Mouse (Mus musculus): Measurements from ENCODE around the gene Tmem245.

Gene Tmem245

GRCm38 (mm10) chr4:56946641-56947640 is at the start of gene Tmem245:
Gene Tmem245 (minus strand): TSS chr4:56947437.
- peak; percentile 95 for DNase-seq

DNA sequence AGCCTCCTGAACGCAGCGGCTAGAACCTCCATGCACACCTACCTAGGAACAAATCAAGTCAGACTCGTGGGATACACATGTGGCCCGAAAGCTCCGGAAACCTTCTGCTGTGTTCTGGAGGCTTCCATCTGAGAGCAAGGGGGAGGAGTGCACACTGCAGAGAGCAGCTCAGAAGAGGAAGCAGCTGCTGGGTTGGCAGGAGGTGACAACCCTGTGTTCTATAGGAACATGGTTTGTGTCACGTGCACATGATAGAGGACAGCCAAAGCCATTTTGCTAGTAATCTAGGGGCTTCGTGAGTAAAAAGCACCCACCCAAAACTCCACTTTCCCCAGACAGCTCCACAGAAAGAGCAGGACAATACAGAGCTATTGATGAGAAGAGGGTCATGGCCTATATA is 46.1 kb upstream of the Tmem245 start:
- peak; percentile 44 for DNase-seq

DNA sequence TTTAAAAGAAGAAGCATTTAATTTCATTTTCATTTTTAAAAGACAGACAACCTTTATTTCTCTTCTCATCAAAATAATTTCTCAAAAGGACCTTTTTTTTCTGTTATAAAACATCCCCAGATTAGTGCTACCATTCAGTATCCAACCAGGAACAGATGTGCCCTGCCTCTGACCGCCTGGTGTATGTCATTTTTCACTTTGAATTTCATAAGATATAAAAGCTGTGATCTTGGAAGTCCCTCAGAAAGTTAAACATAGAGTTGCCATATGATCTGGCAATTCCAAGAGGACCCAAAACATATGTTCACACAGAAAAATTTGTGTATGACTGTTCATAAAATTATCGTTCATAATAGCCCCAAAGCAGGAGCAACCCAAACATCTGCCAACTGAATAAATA is 44.7 kb upstream of the Tmem245 start:
- DNase-seq, result no peak

DNA sequence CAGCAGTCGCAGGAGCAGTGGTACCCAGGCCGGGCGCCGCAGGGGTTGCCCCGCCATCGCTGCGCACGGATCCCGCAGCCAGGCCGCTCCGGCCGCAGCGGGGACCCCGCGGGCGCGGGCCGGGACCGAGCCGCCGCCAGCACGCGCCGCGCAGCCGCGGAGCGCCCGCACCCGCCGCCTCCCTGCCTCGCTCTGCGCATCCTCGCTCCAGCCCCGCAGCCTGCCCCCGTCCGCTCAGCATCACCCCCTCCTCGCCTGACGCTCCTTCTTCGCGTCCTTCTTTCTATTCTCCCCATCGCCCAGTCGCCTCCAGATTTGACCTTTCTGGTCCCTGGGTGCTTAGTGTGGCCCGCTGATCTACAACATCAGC is 43.0 kb upstream of the Tmem245 start, which contains the start of gene Frrs1l:
Gene Frrs1l, minus strand, starts transcription at position 177 of the 370 bp plus-strand sequence.
- peak; percentile 36 for DNase-seq

- DNase-seq, result no peak
Observed at GRCm38 (mm10) chr4:56989431-56990214, 42.4 kb upstream of the Tmem245 start.

DNA sequence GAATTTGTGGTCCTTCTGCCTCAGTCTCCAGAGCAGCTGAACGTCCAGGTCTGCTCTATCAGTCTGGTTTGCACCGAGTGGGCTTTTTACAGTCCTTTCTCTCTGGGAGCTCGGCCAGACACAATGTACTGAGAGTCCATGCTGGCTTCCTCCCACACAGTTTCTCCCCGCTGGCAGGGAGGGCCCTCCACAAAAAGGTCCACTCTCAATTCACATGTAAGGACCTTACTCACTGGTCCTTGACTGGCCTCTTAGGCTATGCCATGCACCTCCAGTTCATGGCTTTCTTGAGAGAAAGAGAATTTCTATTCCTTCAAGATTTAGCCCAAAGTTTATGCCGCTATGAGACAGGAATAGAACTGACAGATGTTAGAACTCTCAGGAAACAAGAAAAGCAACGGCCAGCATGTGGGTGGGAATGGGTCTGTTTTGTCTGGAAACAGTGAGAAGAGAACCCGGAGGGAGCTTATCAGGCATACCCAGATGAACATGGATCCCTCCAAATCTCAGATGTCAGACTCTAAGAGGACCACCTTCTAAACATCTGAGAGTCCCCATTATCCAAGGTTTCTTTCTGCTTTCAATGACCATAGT is 18.4 kb upstream of the Tmem245 start:
- no peak for DNase-seq

DNA sequence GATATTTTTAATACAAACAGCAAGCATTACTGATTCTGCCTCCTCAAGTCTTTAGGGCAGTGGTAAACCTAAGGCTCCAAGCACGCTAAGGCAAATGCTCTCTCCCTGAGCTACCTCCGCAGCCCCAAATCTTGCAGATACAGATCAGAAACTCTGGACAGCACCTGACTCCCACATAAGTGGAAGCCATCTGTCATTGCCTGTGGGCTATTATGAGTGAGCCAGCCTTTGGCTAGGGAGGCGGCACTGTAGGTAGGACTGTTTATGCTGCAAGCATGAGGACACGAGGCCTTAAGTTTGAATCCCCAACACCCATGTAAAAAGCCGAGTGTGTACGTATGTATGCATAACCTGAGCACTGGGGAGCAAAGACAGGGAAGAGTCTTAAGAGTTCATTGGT is 16.4 kb upstream of the Tmem245 start:
- DNase-seq, result no peak

- no peak for DNase-seq
Observed at GRCm38 (mm10) chr4:56961320-56961925, 14.2 kb upstream of the Tmem245 start.

GRCm38 (mm10) chr4:56957518-56957917 is 10.3 kb upstream of the Tmem245 start:
- DNase-seq, result no peak

DNA sequence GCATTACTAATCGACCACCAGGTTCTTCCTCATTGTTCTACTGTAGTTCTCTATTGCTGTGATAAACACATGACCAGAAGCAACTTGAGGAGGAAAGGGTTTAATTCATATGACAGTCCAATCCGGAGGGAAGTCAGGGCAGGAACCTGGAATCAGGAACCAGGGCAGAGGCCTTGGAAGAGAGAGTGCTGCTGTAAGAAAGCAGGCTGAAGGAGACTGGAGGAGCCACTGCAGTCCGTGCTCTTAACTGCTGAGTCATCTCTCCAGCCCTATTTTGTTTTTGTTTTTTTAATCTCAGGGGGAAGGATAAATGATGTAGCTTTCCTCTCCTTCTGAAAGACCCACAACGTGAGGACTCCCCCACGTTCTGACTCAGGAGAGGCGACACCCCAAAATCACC is 6.0 kb upstream of the Tmem245 start:
- DNase-seq, result no peak

DNA sequence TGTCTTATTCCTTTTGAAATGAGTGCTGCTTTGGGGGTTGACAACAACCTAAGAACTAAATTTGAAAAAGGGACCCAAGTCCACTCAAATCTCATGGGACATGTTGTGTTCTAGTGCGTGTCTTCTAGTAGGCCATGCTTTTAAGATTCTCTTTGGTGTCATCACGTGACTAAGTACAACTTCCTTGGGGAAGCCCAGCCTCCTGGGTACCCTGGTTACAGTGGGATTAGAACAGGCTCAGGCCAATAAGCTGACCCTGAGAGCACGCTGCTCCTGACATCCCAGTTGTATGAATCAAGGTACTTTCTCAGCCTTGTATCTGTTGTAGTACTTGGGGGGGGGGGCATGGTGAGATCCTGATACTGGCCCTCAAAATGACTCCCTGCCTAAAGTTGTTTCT is 4.5 kb upstream of the Tmem245 start:
- no peak for DNase-seq

DNA sequence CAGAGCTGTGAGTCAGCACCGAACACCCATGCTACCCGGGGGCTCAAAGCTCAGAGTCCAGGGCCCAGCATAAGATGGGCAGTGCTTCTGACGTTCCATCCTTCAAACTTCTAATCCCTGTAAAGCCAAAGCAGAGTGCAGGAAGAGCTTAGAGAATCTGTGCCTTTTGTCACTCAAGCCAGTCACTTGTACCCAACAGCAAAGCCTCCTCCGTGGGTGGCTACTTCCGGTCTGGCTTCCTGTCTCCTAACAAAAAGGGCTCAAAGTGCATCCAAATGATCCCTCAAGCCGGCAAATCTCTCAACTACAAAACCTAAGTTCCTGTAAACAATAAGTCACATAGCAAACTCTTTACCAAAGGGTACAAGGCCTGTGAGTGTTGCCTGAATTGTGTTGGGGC is 2.3 kb upstream of the Tmem245 start:
- peak; percentile 31 for DNase-seq

- DNase-seq, result no peak
Observed at GRCm38 (mm10) chr4:56946180-56946579, 1.1 kb downstream of the Tmem245 start.

GRCm38 (mm10) chr4:56944286-56944685 is 3.0 kb downstream of the Tmem245 start:
- DNase-seq, result no peak

DNA sequence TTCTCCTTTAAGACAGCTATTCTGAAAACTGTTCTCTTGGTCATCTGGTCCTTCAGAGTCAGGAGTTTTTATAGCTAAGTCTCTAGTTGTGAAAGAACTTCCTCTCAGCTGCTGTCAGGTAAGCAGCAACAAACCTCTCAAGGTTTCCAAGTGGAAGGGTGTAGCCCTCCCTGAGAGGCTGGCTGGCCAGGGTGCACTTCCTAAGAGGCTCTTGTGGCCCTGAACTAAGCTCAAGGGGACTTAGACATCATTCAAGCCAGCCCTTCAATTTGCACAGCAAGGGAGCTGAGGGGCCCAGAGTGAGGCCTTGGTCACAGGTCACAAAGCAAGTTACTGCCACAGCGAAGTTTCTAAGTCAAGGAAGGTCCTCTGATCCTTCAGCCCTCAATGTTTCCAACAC is 4.0 kb downstream of the Tmem245 start:
- DNase-seq, result no peak

DNA sequence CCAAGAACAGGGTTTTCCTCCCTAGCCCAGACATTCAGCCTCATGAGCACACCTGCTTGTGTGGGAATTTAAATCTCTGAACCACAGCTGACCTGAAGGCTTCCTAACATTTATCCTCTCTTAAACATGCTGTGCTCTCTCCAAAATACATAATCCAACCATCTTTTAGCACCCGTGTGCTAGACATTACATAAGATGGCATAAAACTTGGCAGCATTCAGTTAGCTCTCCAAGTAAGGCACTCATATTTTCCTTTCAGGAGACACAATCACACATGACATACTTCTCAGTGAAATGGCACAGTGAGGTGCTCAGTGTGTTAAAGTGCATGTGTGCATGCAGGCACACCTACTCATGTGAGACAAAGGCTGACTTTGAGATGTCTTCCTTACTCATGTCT is 4.7 kb downstream of the Tmem245 start:
- no peak for DNase-seq

DNA sequence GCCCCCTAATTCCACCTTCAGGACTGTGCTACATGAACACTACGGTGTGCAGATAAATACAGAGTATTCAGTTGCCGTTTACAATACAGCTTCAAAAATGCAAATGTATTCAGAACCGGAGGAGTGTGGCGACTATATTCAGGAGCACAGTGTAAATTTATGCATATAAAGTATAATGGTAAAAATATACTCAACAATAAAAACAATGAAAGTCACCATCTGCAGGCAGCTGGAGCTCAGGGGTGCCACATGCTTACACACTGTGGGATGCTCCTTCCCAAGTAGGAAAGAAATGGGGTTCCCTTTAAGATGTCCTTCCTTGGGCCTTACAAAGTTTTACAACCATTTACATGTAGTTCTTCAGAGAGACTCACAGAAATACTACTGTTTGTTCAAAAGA is 5.8 kb downstream of the Tmem245 start:
- DNase-seq, result no peak

DNA sequence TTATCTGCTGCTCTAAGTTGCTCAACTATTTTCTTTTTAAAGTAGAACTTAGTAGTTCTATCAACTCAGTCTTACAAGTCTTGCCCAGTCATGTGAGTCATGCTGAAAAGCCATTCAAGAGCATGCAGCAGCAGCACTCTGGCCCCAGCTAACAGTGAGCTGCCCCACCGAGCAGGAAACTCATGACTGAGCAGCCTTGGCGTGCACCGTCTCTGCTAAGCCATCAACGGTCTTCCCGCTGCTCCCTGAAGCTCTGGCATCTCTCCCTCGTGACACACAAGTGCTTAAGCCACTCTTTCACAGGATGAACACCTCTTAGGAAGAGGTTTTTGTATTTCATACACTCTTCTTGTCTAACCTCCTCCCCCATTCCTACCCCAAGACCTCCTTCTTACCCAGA is 10.1 kb downstream of the Tmem245 start:
- DNase-seq, result no peak

DNA sequence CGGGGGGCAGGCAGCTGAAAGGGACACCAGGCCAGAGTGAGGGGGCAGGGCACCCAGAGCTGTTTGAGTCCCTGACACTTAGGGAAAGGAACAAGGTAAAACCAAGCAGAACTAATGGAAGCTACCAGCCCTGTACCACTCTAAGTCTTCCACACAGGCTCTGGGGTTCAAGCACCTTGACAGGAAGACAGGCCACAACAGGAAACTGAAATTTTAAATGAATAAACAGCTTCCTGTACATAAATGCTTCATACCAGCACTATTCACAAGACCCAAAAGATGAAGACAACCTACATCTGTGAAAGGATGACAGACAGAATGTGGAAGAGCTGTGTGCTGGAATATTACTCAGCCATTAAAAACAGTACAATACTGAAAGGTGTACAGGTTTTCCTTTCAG is 11.9 kb downstream of the Tmem245 start:
- no peak for DNase-seq

- no peak for DNase-seq
Observed at GRCm38 (mm10) chr4:56933154-56933553, 14.1 kb downstream of the Tmem245 start.

DNA sequence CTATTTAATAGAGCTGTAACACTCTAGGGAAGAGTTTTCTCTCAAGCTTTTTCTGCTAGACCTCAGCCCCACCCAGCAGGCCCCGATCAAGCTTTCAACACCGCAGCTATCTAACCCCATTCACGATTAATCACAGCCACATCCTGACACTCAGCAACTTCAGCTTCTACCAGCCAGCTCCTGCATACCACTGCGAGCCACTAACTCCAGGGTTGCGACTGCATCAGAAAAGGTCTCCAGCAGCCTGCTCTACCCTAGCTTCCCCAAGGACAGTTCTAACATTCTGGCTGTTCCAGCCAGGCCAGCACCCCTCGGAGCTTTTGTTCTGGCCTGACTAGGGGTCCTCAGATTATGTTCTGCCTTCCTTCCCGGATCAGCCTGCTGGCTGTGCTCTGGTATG is 15.1 kb downstream of the Tmem245 start:
- no peak for DNase-seq

- DNase-seq, result no peak
Observed at GRCm38 (mm10) chr4:56930312-56930711, 16.9 kb downstream of the Tmem245 start.

DNA sequence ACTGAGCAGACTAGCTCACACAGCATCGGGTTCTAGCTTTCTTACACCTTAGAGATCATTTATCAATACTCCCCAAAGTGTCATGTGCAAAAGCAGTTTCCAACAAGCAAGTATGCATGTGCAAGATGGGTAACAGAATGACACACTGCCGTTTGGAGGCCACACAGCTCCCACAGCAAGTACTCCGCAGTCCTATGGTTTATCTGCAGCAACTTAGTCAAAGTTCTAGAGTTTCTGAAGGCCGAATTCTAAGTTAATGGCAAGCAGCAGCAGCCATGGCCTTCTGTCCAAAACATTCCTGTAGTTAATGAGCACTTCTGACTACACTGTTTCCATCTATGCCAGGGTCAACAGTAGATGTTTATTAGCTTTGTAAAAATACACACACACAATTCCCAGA is 20.3 kb downstream of the Tmem245 start:
- no peak for DNase-seq

Measured in thymus, postnatal 4 days (tissue).